Mouse (Mus musculus): ENCODE results near the gene Zfp652.
A peak's percentile ranks its signal among the peaks of the same experiment; 100 is the strongest.
"Not testable (repeated sequence)": the region's sequence is repeated elsewhere in the genome, so short reads cannot be mapped to it uniquely, and the experiment has no call there.

Gene Zfp652

DNA sequence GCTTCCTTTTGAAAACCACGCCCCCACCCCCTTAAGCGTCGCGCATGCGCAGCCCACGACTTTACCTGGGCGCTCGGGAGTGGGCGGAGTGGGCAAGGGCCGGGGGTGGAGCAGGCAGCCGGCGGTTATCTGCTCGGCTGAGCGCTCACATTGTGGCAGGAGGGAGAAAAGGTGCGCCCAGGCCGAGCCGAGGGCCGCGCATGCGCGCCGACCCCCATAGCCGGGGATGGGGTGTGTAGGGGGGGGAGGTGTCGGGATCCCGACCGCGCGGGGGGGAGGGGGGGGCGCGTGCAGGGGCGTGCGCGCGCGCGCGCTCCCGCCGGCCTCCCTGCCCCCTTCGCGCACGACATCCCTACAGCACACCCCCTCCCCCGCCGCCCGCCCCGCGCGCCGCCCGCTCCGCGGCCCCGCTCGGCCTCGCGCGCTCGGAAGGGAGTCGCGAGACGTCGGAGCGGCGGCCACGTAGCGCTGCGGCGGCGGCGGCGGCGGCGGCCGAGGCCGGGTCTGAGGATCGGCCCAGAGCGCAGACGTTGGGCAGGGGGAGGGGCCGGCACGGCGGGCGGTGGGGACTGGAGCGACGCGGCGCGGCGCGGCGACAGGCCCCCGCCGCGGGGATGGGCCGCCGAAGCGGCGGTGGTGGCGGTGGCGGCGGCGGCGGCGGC lies at the start of gene Zfp652:
Zfp652 (plus strand) TSS at position 111 of the 662 bp plus-strand sequence.
- peak; percentile 92 to 95 for DNase-seq

DNA sequence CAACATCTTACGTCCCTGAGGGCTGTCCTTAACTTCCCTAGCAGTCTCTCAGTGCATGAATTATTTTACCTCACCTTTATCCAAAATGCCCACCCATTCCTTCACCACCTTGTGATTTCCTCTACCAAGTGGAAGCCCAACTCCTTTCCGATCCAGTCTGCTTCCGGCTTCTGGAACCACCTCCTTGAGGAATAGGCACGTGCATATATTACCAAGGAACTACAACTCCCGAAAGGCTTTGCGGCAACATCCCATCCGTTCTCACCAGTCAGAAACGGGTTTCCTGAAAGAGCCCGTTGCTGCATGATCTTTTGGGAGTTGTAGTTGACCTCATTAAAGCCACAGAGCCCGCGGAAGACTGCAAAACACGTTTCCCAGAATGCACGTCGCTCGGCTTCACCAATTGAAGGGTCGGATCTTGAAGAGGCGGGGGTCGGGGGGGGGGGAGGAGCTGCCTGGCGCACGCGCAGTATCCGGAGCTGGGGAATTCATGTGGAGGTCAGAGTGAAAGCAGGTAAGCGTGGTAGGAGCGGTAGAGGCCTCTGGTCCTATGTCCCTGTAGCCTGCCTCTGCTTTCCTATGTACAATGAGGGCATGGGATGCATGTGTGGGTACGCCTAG lies 45.8 kb upstream of the Zfp652 start, which contains the start of gene Phb:
Phb (plus strand) TSS at position 429 of the 621 bp plus-strand sequence.
- DNase-seq = peak; percentile 95 to 96

DNA sequence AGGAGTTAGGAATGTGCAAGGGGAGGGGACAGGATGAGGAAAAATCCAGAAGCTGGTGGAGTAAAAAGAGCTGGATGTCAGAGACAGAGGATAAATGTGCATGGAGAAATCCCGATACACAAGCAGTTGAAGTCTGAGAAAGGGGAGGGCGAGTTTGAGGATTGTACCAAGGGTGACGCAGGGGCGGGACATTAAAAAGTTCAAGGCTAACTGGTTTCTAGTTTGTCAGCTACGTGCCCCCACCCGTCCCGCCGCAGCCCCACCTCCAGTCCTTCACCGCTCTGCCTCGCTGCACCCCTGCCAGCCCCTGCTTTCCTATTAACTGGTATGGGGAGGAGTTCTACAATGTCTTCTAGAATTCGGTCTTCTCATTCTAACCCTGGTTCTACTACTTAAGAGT lies 45.3 kb upstream of the Zfp652 start:
- DNase-seq = peak in 1 of 2 experiments; percentile 50

DNA sequence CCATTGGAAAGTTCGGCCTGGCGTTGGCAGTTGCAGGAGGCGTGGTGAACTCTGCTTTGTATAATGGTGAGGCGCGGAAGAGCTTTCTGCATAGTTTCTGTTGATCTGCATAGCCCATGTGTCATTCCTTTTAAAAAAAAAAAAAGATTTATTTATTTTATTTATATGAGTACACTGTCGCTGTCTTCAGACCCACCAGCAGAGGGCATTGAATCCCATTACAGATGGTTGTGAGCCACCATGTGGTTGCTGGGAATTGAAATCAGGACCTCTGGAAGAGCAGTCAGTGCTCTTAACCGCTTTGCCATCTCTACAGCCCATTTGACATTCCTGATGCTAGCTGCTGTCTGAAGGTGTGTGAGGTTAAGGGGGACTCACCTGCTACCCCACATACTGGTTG lies 44.4 kb upstream of the Zfp652 start:
- DNase-seq = not testable (repeated sequence)

DNA sequence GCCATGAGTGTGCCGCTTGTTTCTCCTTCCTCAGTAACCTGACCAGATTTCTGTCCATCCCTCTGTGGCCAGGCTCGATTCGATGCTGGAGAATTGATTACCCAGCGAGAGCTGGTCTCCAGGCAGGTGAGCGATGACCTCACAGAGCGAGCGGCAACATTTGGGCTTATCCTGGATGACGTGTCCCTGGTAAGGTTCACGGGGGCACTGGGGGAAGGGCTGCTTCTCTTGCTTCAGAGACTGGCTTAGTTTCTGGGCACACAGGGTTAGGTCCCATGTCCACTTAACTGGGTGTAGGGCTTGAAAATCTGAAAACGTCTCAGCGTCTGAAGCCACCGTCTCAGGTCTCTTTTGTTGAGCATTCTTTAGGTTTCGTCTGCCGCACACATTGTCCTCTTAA lies 37.0 kb upstream of the Zfp652 start:
- DNase-seq = no peak

DNA sequence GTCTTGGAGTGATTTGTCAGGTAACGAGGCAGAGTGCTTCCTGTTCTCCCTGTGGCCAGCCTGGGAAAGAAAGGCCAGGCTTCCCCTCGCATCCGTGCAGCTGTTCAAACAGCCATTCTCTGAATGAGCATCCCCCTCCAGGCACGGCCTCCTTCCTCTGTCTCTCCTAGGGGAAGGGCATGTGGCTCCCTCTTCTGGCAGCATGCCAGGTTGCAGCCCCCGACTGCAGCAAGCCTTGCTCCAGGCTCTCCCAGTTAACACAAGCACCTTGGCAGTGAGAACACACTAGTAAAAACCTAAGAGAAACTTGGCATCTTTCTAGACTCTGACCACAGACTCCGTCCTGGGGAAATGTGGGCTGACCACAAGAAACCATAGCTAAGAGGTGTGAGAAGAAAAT lies 36.2 kb upstream of the Zfp652 start:
- peak; percentile 77 for DNase-seq

DNA sequence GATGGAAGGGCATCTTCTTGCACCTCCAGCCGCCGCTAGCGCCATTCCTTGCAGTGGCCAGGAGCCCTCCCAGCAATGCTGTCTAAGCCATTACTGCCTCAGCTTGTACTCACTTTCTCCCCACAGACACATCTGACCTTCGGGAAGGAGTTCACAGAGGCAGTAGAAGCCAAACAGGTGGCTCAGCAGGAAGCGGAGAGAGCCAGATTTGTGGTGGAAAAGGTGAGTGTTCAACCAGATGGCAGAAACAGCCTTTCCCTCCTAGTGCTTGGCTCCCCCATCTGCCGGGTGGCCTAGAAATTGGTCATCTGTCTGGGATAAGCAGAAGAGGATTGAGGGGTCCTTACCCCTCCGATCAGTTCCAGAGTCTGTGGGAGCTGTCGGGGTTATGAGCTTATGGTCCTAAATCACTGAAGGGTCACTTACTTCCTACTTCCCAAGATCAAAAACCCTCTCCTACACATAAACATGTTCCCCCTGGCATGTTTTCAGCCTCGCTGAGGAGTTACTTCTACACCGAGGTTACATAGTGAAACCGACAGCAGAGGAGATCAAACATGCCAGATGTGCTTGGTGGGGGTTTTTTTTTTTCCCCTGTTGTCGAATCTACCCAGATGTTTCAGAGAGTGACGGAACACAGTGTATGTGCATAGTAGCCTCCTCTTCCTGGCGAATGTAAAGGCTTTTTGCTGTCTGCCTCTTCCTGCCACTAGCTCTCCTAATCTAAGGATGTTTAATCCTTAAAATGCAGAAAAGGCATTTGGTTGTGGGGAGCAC lies 34.4 kb upstream of the Zfp652 start:
- no peak for DNase-seq

DNA sequence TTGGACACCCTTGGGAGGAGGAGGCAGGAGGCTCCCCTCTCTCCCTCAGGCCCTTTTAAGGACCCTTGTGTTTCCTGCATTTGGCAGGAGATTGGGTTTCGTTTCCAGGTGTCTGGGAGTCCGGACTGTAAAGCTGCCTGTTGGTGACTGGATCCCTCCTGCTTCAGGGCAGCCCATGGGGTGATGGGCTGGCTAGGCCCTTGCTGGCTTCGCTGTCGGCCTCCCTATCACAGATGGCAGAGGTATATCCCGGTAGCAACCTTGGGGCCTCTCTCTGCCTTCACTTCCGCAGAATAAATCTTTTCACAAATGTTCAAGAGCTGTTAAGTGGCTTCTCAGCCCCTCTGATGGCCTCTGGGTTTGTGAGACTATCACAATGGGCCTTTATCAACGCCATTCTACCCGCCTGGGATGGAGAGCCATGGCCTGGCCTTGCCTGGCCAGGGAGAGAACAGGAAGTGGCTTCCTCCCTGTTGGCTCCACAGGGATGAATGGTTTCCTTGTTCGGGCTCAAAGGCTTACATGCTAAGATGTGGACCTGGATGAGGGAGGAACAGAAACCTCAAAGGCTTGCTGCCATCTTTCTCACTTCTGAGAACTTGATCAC lies 30.4 kb upstream of the Zfp652 start:
- DNase-seq = no peak

DNA sequence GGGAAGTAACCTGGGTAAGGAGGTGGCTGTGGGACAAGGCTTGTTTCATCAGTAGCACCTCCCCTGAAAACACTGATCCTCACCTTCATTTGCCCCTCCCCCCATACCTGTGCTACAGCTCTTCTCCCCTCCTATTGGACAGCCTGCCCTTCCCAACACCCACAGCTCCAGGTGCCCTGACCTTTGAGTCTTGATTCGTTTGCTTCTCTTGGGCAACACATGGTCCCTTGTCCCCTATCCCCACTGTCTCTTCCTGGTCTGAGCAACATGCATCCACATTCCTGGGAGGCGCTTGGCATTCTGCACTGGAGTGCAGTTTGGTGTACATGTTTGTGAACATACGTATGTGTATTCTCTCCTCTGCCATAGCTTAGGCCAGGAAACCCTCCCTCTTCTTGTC lies 29.5 kb upstream of the Zfp652 start:
- DNase-seq = no peak

DNA sequence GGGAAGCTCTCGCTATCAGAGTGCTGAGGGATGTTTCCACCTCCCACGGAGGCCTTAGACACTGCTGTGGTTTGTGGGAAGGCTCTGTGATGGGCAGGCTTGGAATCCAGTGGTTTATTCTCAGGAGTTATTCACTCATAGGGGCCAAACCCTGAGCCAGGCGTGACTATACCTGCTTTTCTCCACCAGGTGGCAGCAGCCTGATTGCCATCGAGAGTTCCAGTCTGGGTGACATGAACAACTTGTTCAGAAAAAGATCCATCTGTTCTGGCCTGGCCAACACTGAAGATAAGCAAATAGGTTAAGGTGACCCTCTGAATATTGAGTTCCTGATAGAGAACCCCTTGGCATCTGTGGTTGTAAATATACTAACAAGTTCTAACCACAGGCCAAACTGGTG lies 26.4 kb upstream of the Zfp652 start:
- peak; percentile 71 to 84 for DNase-seq

DNA sequence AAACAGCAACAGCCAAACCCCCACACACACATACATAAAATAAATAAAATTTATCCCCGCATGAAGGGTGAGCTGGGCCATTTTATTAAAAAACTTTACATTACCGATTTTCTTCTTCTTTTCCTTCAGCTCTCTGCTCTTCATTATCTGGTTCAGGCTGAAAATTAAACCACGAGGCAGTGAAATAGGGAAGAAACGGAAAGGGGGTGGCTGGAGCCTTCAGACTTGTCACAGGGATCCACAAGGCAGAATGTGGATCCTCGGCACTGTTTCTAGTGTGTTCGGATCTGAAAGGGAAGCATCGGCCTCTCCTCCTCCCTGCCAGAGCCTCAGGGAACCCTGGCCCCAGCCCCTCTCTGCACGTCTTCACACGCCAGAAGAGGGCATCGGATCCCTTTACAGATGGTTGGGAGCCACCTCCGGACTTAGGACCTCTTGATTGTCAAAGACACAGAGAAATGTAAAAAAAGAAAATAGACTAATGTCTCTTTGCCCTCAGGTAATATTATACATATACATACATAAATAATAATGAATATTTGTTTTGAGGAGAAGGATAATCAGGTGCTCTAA lies 25.3 kb upstream of the Zfp652 start:
- peak in 1 of 2 experiments; percentile 26 for DNase-seq

DNA sequence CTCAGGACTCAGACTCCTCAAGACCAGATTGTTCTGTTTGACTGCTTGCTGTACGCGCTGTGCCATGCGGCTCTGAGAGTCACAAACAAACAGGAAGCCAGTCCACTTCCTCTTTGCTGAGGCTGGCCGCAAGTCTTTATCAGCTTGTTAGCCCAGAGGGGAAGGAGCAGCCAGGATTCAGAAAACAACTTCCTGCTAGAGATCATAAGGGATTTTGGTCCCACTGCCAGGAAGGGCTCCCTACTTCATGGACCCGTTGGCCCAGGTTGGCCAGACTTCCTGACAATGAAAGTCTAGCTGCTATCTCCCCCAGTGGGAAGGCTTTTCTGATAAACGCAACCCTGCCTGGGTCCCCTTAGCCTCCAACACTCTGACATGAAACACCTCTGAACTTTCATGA lies 24.0 kb upstream of the Zfp652 start:
- peak; percentile 68 to 72 for DNase-seq

DNA sequence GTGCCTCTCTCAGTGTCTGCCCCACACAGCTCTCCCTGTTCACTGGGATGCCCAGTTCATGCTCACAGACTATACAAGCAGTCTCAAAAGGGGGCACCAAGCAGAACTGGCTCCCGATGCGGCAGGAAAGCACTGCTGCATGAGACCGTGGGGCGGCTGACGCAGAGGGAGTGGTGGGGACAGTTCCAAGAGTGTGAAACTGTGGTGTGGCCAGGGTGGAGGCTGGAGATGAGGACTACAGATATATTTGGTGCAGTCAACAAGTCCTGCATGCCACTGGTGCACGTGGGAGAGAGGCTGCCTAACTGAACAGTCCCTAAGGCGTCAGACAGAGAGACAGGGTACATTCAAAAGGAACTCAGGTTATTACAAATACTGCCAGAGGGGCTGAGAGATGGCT lies 23.5 kb upstream of the Zfp652 start:
- DNase-seq = peak; percentile 43 to 51

DNA sequence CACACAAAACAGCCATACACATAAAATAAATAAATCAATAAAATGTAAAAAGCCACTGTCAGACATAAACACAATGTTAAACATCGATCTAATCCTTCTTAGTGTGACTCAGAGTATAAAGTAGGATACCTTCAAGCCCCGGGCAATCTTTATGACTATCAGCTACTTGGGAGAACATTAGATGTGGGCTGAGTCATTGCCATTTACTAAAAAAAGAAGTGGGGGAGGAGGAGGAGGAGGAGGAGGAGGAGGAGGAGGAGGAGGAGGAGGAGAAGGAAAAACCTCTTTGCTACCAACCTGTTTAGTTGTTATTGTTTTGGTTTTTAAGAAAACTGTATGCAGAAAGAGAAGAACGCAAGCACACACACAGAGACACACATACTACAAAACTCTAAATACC lies 22.9 kb upstream of the Zfp652 start:
- no peak for DNase-seq

DNA sequence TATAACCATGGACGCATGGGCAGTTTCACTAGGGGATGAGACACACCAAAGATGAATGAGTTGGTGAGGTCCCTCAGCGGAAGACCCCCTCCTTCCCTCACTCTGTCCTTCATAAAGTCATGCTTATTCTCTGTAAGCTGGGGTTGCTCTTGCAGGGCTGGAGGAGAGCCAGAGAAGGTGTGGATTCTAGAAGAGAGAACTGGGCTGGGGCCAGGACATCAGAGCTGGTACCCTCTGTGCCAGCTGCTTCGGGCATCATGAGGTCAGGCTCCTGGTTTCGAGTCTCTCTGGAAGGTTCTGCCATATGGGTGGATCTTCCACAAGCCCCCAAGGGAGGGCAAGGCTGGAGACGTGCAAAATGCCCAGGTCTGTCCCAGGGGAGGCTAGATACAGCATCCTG lies 13.9 kb upstream of the Zfp652 start:
- no peak for DNase-seq

DNA sequence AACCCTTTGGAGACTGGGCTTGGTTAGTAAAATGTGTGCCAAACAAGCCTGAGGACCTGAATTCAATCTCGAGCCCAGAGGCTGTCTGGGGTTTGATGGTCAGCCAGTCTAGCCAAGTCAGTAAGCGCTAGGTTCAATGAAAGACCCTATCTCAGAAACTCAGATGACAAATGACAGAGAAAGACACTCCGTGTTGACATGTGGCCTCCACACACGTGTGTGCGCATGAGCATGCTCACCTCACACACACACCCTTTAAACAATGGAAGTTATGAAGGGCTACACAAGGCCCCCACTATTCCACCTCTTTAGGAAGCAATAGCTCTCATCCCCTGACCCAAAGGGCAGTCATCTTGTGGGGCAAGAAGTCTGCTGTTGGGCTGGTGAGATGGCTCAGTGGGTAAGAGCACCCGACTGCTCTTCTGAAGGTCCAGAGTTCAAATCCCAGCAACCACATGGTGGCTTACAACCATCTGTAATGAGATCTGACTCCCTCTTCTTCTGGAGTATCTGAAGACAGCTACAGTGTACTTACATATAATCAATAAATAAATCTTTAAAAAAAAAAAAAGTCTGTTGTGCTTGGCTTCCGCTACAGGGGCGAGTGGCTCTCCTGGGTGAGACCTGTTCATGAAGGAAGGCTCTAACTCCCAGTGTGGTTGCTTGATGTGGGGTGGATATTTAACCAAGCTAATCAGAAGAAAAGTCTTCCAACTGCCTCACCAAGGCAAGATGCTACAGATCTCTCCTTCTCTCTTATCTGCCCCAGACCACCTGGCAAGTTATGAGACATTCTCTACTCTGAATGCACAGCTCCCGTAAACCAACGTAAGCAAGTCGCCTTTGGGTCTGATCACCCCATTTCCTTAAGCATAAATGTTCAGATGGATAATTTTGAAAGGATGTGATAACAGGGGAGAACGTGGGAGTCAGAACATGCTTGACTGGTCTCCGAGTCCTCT lies 11.4 kb upstream of the Zfp652 start:
- DNase-seq = no peak

DNA sequence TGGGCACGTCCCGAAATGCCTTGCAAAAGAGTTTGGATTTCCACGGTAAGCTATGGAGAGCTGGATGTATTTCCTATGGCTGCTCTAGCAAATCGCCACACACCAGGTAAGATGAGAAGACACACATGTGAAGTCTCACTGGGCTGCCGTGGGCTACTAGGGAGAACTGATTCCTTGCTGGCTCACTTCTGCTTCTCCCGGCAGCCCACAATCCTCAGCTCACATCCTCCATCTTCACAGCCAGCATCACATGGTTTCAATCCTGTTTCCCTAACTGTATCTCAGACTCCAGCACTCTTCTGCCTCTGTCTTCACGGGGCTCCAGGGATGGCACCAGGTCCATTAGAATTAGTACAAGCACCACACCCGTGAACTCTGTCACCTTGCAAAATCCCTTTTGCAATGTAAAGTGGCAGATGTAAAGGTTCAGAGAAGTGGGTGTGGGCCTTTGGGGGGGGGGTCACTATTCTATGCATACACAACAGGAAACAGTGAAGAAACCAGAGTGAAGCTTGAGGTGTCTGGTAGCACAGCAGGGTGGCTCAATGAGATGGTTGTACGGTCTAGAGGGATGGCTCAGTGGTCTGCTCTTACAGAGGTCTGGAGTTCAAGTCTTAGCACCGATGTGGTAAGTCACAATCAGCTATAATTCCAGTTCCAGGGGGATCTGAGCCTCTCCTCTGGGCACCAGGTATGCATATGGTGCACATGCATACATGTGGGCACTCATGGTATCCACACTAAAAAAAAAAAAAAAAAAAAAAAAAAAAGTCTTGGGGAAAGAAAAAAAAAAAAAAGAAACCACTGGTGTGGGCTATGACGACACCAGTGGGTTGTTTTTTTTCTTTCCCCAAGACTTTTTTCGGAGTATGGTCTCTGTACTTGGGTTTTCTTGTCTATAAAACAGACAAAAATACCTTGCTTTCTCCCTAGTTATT lies 8.2 kb upstream of the Zfp652 start:
- no peak for DNase-seq

DNA sequence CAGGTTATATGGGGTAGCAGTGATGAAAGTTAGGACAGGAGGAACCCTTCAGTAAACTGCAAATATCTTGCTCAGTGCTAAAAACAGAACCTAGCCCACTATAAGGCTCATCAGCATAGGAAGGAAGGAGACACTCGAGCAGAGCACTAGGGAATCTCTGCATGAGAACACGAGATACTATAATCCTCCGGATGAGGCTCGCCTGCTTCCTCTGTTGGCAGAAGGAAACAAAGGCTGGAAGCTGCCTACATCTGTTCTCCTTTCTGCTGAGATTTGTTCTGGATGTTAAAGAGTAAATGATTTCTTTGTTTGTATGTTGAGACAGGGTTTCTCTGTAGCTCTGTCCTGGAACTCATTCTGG lies 7.5 kb upstream of the Zfp652 start:
- DNase-seq = no peak

DNA sequence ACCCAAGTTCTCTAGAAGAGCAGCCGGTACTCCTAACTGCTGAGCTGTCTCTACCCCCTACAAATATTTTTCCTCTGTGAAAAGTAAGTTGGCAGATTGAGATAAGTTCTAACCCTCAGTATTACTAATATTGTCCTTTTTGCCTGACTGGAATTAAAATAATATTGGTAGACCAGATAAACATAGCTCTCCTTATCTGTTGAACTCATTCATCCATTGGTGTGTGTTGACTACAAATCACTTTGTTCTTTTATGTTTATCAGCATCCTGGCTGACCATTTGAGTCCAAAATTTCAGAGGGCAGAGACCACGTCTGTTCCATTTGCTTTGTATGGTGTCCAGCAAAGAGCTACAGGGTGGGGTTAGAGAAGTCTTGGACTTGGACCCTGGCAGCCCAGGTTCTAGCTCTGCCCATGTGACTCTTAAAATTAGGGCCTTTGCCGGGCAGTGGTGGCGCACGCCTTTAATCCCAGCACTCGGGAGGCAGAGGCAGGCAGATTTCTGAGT lies 2.9 kb upstream of the Zfp652 start:
- DNase-seq = no peak

DNA sequence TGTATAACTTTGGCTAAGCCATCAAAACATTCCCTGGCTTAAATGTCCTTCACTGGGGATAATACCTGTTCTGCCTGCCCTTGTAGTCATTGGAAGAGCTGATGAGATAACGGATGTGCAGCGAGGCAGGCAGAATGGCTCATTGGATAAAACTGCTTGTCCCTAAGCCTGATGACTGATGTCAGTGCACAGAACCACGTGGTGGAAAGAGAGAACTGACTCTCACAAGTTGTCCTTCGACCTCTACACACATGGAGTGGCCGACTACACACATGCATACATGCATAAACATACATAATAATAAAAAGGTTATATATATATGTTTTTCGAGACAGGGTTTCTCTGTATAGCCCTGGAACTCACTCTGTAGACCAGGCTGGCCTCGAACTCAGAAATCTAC lies 2.0 kb upstream of the Zfp652 start:
- no peak for DNase-seq
